Mouse (Mus musculus): Measurements from ENCODE around the gene Slc39a8. TPM values are rescaled to one million over a fixed set of nuclear protein-coding genes. Genes with fewer than 3 reads are reported as not detected.

The Slc39a8 gene
- polyA plus RNA-seq, 1 experiment from 2014 or later: 17.8 TPM

GRCm38 (mm10) chr3:135859431-135859830, 34.4 kb downstream of the Slc39a8 start:
- no peaks in the 10 kb centered on the region for H3K36me3 ChIP-seq (ENCODE audit: control insufficient read depth, insufficient read depth, low read length)
- no peaks in the 10 kb centered on the region for H3K9me3 ChIP-seq (ENCODE audit: control insufficient read depth, low read length)
- H3K9ac ChIP-seq (ENCODE audit: low read length): no peak overlapping the region
- peaks cover 3 to 11% of the 10 kb centered on the region in 2 experiments; a peak in 2 of 4 replicates for H3K4me1 ChIP-seq (ENCODE audit: control insufficient read depth in 2 of 2, insufficient read depth in 2 of 2, low read length in 2 of 2)
- no peak overlapping the region for H3K4me2 ChIP-seq (ENCODE audit: low read length)
- ATAC-seq (ENCODE audit: insufficient number of reproducible peaks, insufficient read depth, low FRiP score, low read depth): no peak
- no peak overlapping the region for H3K4me3 ChIP-seq (ENCODE audit: control insufficient read depth in 1 of 2, insufficient read depth in 1 of 2, low read depth in 1 of 2, low read length in 2 of 2)
- H3K27ac ChIP-seq (replicated peaks in 1 of 2; ENCODE audit: control insufficient read depth in 1 of 2, insufficient read depth in 1 of 2, low read depth in 2 of 2, low read length in 2 of 2): no peak overlapping the region
- WGBS: 88% methylated on average over 5 of the region's 5 CpGs
- H3K27me3 ChIP-seq (ENCODE audit: control insufficient read depth, insufficient read depth, low read length): no peaks in the 10 kb centered on the region

- Histone ChIP-seq H3K4me1 (ENCODE audit: control insufficient read depth in 2 of 2, insufficient read depth in 2 of 2, low read length in 2 of 2) (no peaks in the 10 kb centered on the region), H3K9ac (ENCODE audit: low read length) (no peak overlapping the region), H3K27ac (replicated peaks in 1 of 2; ENCODE audit: control insufficient read depth in 1 of 2, insufficient read depth in 1 of 2, low read depth in 2 of 2, low read length in 2 of 2) (no peak overlapping the region), H3K36me3 (ENCODE audit: control insufficient read depth, insufficient read depth, low read length) (no peaks in the 10 kb centered on the region), H3K4me2 (ENCODE audit: low read length) (no peak overlapping the region), H3K9me3 (ENCODE audit: control insufficient read depth, low read length) (no peaks in the 10 kb centered on the region), H3K4me3 (ENCODE audit: control insufficient read depth in 1 of 2, insufficient read depth in 1 of 2, low read depth in 1 of 2, low read length in 2 of 2) (no peak overlapping the region), H3K27me3 (ENCODE audit: control insufficient read depth, insufficient read depth, low read length) (no peaks in the 10 kb centered on the region)
- ATAC-seq (ENCODE audit: insufficient number of reproducible peaks, insufficient read depth, low FRiP score, low read depth): 0 out of 2 replicates have a peak, but pooled peaks have one; percentile 35
- 43% methylated on average over 9 of the region's 9 CpGs for WGBS
Measured at GRCm38 (mm10) chr3:135862804-135863203, 37.7 kb downstream of the Slc39a8 start.

GRCm38 (mm10) chr3:135869041-135869440, 44.0 kb downstream of the Slc39a8 start:
- H3K27ac ChIP-seq (replicated peaks in 1 of 2; ENCODE audit: control insufficient read depth in 1 of 2, insufficient read depth in 1 of 2, low read depth in 2 of 2, low read length in 2 of 2): no peak overlapping the region
- H3K36me3 ChIP-seq (ENCODE audit: control insufficient read depth, insufficient read depth, low read length): no peaks in the 10 kb centered on the region
- no peak overlapping the region for H3K9ac ChIP-seq (ENCODE audit: low read length)
- WGBS: 76% methylated on average over 4 of the region's 4 CpGs
- ATAC-seq (ENCODE audit: insufficient number of reproducible peaks, insufficient read depth, low FRiP score, low read depth): no peak
- no peaks in the 10 kb centered on the region for H3K4me1 ChIP-seq (ENCODE audit: control insufficient read depth in 2 of 2, insufficient read depth in 2 of 2, low read length in 2 of 2)
- H3K9me3 ChIP-seq (ENCODE audit: control insufficient read depth, low read length): no peaks in the 10 kb centered on the region
- no peak overlapping the region for H3K4me3 ChIP-seq (ENCODE audit: control insufficient read depth in 1 of 2, insufficient read depth in 1 of 2, low read depth in 1 of 2, low read length in 2 of 2)
- H3K27me3 ChIP-seq (ENCODE audit: control insufficient read depth, insufficient read depth, low read length): no peaks in the 10 kb centered on the region
- H3K4me2 ChIP-seq (ENCODE audit: low read length): no peak overlapping the region

DNA sequence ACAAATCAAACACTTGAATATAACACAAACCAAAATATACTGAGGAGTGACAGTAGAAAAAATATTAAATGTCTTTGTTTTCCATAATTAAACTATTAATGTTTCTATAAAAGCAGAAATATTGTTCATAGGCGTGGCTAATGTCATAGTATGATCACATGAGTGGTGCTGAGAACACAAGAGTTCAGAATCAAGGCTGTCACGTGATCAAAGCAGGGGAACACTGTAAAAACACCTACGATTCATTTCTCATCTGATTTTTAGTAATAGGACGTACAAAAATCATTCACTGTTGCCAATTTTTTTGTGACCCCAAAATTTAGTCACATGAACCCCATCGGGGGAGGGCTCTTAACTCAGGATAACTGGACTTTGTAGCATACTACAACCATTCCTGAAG, 47.2 kb downstream of the Slc39a8 start:
- 92% methylated on average over 5 of the region's 5 CpGs for WGBS
- Histone ChIP-seq H3K9ac (ENCODE audit: low read length) (no peak overlapping the region), H3K9me3 (ENCODE audit: control insufficient read depth, low read length) (no peaks in the 10 kb centered on the region), H3K4me3 (ENCODE audit: control insufficient read depth in 1 of 2, insufficient read depth in 1 of 2, low read depth in 1 of 2, low read length in 2 of 2) (no peak overlapping the region), H3K4me2 (ENCODE audit: low read length) (no peak overlapping the region), H3K27ac (replicated peaks in 1 of 2; ENCODE audit: control insufficient read depth in 1 of 2, insufficient read depth in 1 of 2, low read depth in 2 of 2, low read length in 2 of 2) (no peak overlapping the region), H3K27me3 (ENCODE audit: control insufficient read depth, insufficient read depth, low read length) (no peaks in the 10 kb centered on the region), H3K36me3 (ENCODE audit: control insufficient read depth, insufficient read depth, low read length) (no peaks in the 10 kb centered on the region), H3K4me1 (ENCODE audit: control insufficient read depth in 2 of 2, insufficient read depth in 2 of 2, low read length in 2 of 2) (no peaks in the 10 kb centered on the region)
- no peak for ATAC-seq (ENCODE audit: insufficient number of reproducible peaks, insufficient read depth, low FRiP score, low read depth)

GRCm38 (mm10) chr3:135873596-135873995, 48.5 kb downstream of the Slc39a8 start:
- no peak for ATAC-seq (ENCODE audit: insufficient number of reproducible peaks, insufficient read depth, low FRiP score, low read depth)
- Histone ChIP-seq H3K4me3 (ENCODE audit: control insufficient read depth in 1 of 2, insufficient read depth in 1 of 2, low read depth in 1 of 2, low read length in 2 of 2) (no peak overlapping the region), H3K4me1 (ENCODE audit: control insufficient read depth in 2 of 2, insufficient read depth in 2 of 2, low read length in 2 of 2) (no peaks in the 10 kb centered on the region), H3K36me3 (ENCODE audit: control insufficient read depth, insufficient read depth, low read length) (no peaks in the 10 kb centered on the region), H3K27ac (replicated peaks in 1 of 2; ENCODE audit: control insufficient read depth in 1 of 2, insufficient read depth in 1 of 2, low read depth in 2 of 2, low read length in 2 of 2) (no peak overlapping the region), H3K9ac (ENCODE audit: low read length) (no peak overlapping the region), H3K27me3 (ENCODE audit: control insufficient read depth, insufficient read depth, low read length) (no peaks in the 10 kb centered on the region), H3K4me2 (ENCODE audit: low read length) (no peak overlapping the region), H3K9me3 (ENCODE audit: control insufficient read depth, low read length) (no peaks in the 10 kb centered on the region)
- 71% methylated on average over 3 of the region's 3 CpGs for WGBS

- Histone ChIP-seq H3K4me2 (ENCODE audit: low read length) (no peak overlapping the region), H3K9me3 (ENCODE audit: control insufficient read depth, low read length) (no peaks in the 10 kb centered on the region), H3K27ac (replicated peaks in 1 of 2; ENCODE audit: control insufficient read depth in 1 of 2, insufficient read depth in 1 of 2, low read depth in 2 of 2, low read length in 2 of 2) (no peak overlapping the region), H3K36me3 (ENCODE audit: control insufficient read depth, insufficient read depth, low read length) (no peaks in the 10 kb centered on the region), H3K4me3 (ENCODE audit: control insufficient read depth in 1 of 2, insufficient read depth in 1 of 2, low read depth in 1 of 2, low read length in 2 of 2) (no peak overlapping the region), H3K9ac (ENCODE audit: low read length) (no peak overlapping the region), H3K27me3 (ENCODE audit: control insufficient read depth, insufficient read depth, low read length) (no peaks in the 10 kb centered on the region), H3K4me1 (ENCODE audit: control insufficient read depth in 2 of 2, insufficient read depth in 2 of 2, low read length in 2 of 2) (no peaks in the 10 kb centered on the region)
- 93% methylated on average over 6 of the region's 6 CpGs for WGBS
- ATAC-seq (ENCODE audit: insufficient number of reproducible peaks, insufficient read depth, low FRiP score, low read depth): no peak
Measured at GRCm38 (mm10) chr3:135878048-135878447, 53.0 kb downstream of the Slc39a8 start.

- Histone ChIP-seq H3K9me3 (ENCODE audit: control insufficient read depth, low read length) (no peaks in the 10 kb centered on the region), H3K4me2 (ENCODE audit: low read length) (no peak overlapping the region), H3K9ac (ENCODE audit: low read length) (no peak overlapping the region), H3K4me3 (ENCODE audit: control insufficient read depth in 1 of 2, insufficient read depth in 1 of 2, low read depth in 1 of 2, low read length in 2 of 2) (no peak overlapping the region), H3K4me1 (ENCODE audit: control insufficient read depth in 2 of 2, insufficient read depth in 2 of 2, low read length in 2 of 2) (no peaks in the 10 kb centered on the region), H3K27ac (replicated peaks in 1 of 2; ENCODE audit: control insufficient read depth in 1 of 2, insufficient read depth in 1 of 2, low read depth in 2 of 2, low read length in 2 of 2) (no peak overlapping the region), H3K27me3 (ENCODE audit: control insufficient read depth, insufficient read depth, low read length) (no peaks in the 10 kb centered on the region), H3K36me3 (ENCODE audit: control insufficient read depth, insufficient read depth, low read length) (no peaks in the 10 kb centered on the region)
- no peak for ATAC-seq (ENCODE audit: insufficient number of reproducible peaks, insufficient read depth, low FRiP score, low read depth)
- WGBS: 70% methylated on average over 12 of the region's 12 CpGs
Measured at GRCm38 (mm10) chr3:135885927-135886658, 61.0 kb downstream of the Slc39a8 start.

GRCm38 (mm10) chr3:135886659-135887027, 61.6 kb downstream of the Slc39a8 start:
- ATAC-seq (ENCODE audit: insufficient number of reproducible peaks, insufficient read depth, low FRiP score, low read depth): no peak
- 39% methylated on average over 12 of the region's 12 CpGs for WGBS
- Histone ChIP-seq H3K9ac (ENCODE audit: low read length) (no peak overlapping the region), H3K9me3 (ENCODE audit: control insufficient read depth, low read length) (no peaks in the 10 kb centered on the region), H3K4me1 (ENCODE audit: control insufficient read depth in 2 of 2, insufficient read depth in 2 of 2, low read length in 2 of 2) (no peaks in the 10 kb centered on the region), H3K4me3 (ENCODE audit: control insufficient read depth in 1 of 2, insufficient read depth in 1 of 2, low read depth in 1 of 2, low read length in 2 of 2) (no peak overlapping the region), H3K27ac (replicated peaks in 1 of 2; ENCODE audit: control insufficient read depth in 1 of 2, insufficient read depth in 1 of 2, low read depth in 2 of 2, low read length in 2 of 2) (no peak overlapping the region), H3K36me3 (ENCODE audit: control insufficient read depth, insufficient read depth, low read length) (no peaks in the 10 kb centered on the region), H3K27me3 (ENCODE audit: control insufficient read depth, insufficient read depth, low read length) (no peaks in the 10 kb centered on the region), H3K4me2 (ENCODE audit: low read length) (no peak overlapping the region)
